Mouse (Mus musculus) yolk sac, embryonic 10.5 days (tissue): ENCODE measurements around the gene Mapk8ip3.

Source experiments
- DNase-seq: peaks from one replicate; pipeline ENCODE4 v3.0.0-alpha.2; 2017; ENCODE audit warnings: low spot score

Gene Mapk8ip3

GRCm38 (mm10) chr17:24849733-24850064 lies 87.1 kb downstream of the Mapk8ip3 start:
- DNase-seq, result no peak

GRCm38 (mm10) chr17:24848600-24849031 lies 88.2 kb downstream of the Mapk8ip3 start:
- peak; percentile 75 for DNase-seq

- DNase-seq, result no peak
Observed at GRCm38 (mm10) chr17:24847386-24847785, 89.4 kb downstream of the Mapk8ip3 start.

GRCm38 (mm10) chr17:24844525-24844924 lies 92.3 kb downstream of the Mapk8ip3 start:
- no peak for DNase-seq

- DNase-seq, result no peak
Observed at GRCm38 (mm10) chr17:24842631-24843030, 94.1 kb downstream of the Mapk8ip3 start.
